Mouse (Mus musculus) heart, embryonic 12.5 days (tissue): Measurements from ENCODE around the gene Zap70. TPM values are rescaled to one million over a fixed set of nuclear protein-coding genes. Genes with fewer than 3 reads are reported as not detected.

Experiments
- ATAC-seq: fragments of 200-750 bp; cut with Nextera tagmentation; 2 replicates; pipeline ENCODE4 v1.8.0; 2017; ENCODE audit warnings: moderate TSS enrichment, moderate library complexity; ENCODE audit not compliant: insufficient number of reproducible peaks, low FRiP score
- H3K27ac ChIP-seq: fragments of 300-500 bp; sonication (generic); 2 replicates; pipeline ENCODE4 v1.5.1; 2016; ENCODE audit warnings: mild to moderate bottlenecking, moderate library complexity; ENCODE audit not compliant: poor library complexity, severe bottlenecking
- H3K27me3 ChIP-seq: fragments of 300-500 bp; sonication (generic); replicated peaks from 2 replicates; pipeline ENCODE4 v1.6.1; 2016; ENCODE audit warnings: mild to moderate bottlenecking, moderate library complexity
- H3K36me3 ChIP-seq: fragments of 300-500 bp; sonication (generic); 2 replicates; pipeline ENCODE4 v1.6.1; 2016; ENCODE audit warnings: mild to moderate bottlenecking, moderate library complexity
- H3K4me1 ChIP-seq: fragments of 300-500 bp; sonication (generic); replicated peaks from 2 replicates; pipeline ENCODE4 v1.6.1; 2016; ENCODE audit warnings: mild to moderate bottlenecking
- H3K4me2 ChIP-seq: fragments of 300-500 bp; sonication (generic); 2 replicates; pipeline ENCODE4 v1.6.1; 2016; ENCODE audit warnings: mild to moderate bottlenecking, moderate library complexity
- H3K4me3 ChIP-seq: fragments of 300-500 bp; sonication (generic); 2 replicates; pipeline ENCODE4 v1.5.1; 2016; ENCODE audit warnings: mild to moderate bottlenecking
- H3K9ac ChIP-seq: fragments of 300-500 bp; sonication (generic); 2 replicates; pipeline ENCODE4 v1.6.1; 2016; ENCODE audit warnings: mild to moderate bottlenecking, moderate library complexity
- H3K9me3 ChIP-seq: fragments of 300-500 bp; sonication (generic); replicated peaks from 2 replicates; pipeline ENCODE4 v1.6.1; 2016; ENCODE audit warnings: mild to moderate bottlenecking, moderate library complexity
- WGBS: fragments of 180-500 bp; shearing (Covaris S2); methylation state at CpG from one replicate; pipeline ENCODE4 v1.1.7; 2016; 5-methylcytosine and 5-hydroxymethylcytosine counted together
- polyA plus RNA-seq: library from polyadenylated mRNA; unstranded; fragments of >200 nt; fragmentation: Nextera tagmentation; extraction: Ambion mirVana; gene quantifications from 2 replicates; pipeline ENCODE4 v1.2.1, GENCODE M21; 2016

The Zap70 gene
- polyA plus RNA-seq, 1 experiment from 2014 or later, result 0.33 TPM

GRCm38 (mm10) chr1:36780793-36781192 is 19.2 kb downstream of the Zap70 start:
- WGBS, result 83% methylated on average over 13 of the region's 13 CpGs
- no peaks in the 10 kb centered on the region for H3K36me3 ChIP-seq
- no peak overlapping the region for H3K9ac ChIP-seq
- H3K4me1 ChIP-seq, result 0 out of 2 replicates have a peak, but pooled peaks cover 9% of the 10 kb centered on the region
- peaks cover 17% of the 10 kb centered on the region for H3K27me3 ChIP-seq
- 0 out of 2 replicates have a peak, but pooled peaks cover 2% of the 10 kb centered on the region for H3K9me3 ChIP-seq
- H3K4me3 ChIP-seq, result no peak overlapping the region
- no peak overlapping the region for H3K4me2 ChIP-seq
- no peak overlapping the region for H3K27ac ChIP-seq
- no peak for ATAC-seq

- H3K4me2 ChIP-seq, result no peak overlapping the region
- 72% methylated on average over 11 of the region's 11 CpGs for WGBS
- ATAC-seq, result no peak
Observed at GRCm38 (mm10) chr1:36782476-36782875, 20.9 kb downstream of the Zap70 start.

GRCm38 (mm10) chr1:36784365-36785134 is 23.0 kb downstream of the Zap70 start:
- peak overlapping the region; percentile 59 for H3K9ac ChIP-seq
- ATAC-seq, result peak; percentile 56; the same call in 1 of the 2 replicates
- peaks cover 17% of the 10 kb centered on the region for H3K27me3 ChIP-seq

More at GRCm38 (mm10) chr1:36782476-36782875, 20.9 kb downstream of the Zap70 start:
- Histone ChIP-seq H3K4me1 (0 out of 2 replicates have a peak, but pooled peaks cover 9% of the 10 kb centered on the region), H3K4me3 (no peak overlapping the region), H3K36me3 (no peaks in the 10 kb centered on the region), H3K9ac (no peak overlapping the region), H3K27ac (no peak overlapping the region), H3K9me3 (no peaks in the 10 kb centered on the region), H3K27me3 (peaks cover 17% of the 10 kb centered on the region)

GRCm38 (mm10) chr1:36785238-36785641 is 23.6 kb downstream of the Zap70 start:
- no peak overlapping the region for H3K27ac ChIP-seq
- no peaks in the 10 kb centered on the region for H3K36me3 ChIP-seq
- H3K9ac ChIP-seq, result peak overlapping the region; percentile 59
- no peaks in the 10 kb centered on the region for H3K9me3 ChIP-seq
- 2% methylated on average over 16 of the region's 16 CpGs for WGBS
- H3K4me1 ChIP-seq, result 0 out of 2 replicates have a peak, but pooled peaks cover 9% of the 10 kb centered on the region
- H3K4me2 ChIP-seq, result peak overlapping the region; percentile 83
- peak overlapping the region; percentile 48 for H3K4me3 ChIP-seq
- ATAC-seq, result no peak
- H3K27me3 ChIP-seq, result peaks cover 17% of the 10 kb centered on the region

More at GRCm38 (mm10) chr1:36784365-36785134, 23.0 kb downstream of the Zap70 start:
- H3K4me2 ChIP-seq, result peak overlapping the region; percentile 83
- no peak overlapping the region for H3K27ac ChIP-seq
- WGBS, result 4% methylated on average over 20 of the region's 20 CpGs
- 0 out of 2 replicates have a peak, but pooled peaks cover 9% of the 10 kb centered on the region for H3K4me1 ChIP-seq
- H3K4me3 ChIP-seq, result peak overlapping the region; percentile 48
- no peaks in the 10 kb centered on the region for H3K9me3 ChIP-seq
- H3K36me3 ChIP-seq, result no peaks in the 10 kb centered on the region

- no peak overlapping the region for H3K9ac ChIP-seq
- WGBS, result 91% methylated on average over 7 of the region's 7 CpGs
Observed at GRCm38 (mm10) chr1:36786377-36786776, 24.8 kb downstream of the Zap70 start.

GRCm38 (mm10) chr1:36789416-36789815 is 27.8 kb downstream of the Zap70 start:
- Histone ChIP-seq H3K4me1 (0 out of 2 replicates have a peak, but pooled peaks cover 9% of the 10 kb centered on the region), H3K4me3 (no peak overlapping the region), H3K4me2 (no peak overlapping the region), H3K9ac (no peak overlapping the region), H3K36me3 (peaks cover 37% of the 10 kb centered on the region), H3K27me3 (no peaks in the 10 kb centered on the region), H3K9me3 (no peaks in the 10 kb centered on the region), H3K27ac (no peak overlapping the region)
- 83% methylated on average over 8 of the region's 8 CpGs for WGBS
- ATAC-seq, result no peak

More at GRCm38 (mm10) chr1:36786377-36786776, 24.8 kb downstream of the Zap70 start:
- Histone ChIP-seq H3K4me2 (no peak overlapping the region), H3K4me3 (no peak overlapping the region), H3K4me1 (0 out of 2 replicates have a peak, but pooled peaks cover 9% of the 10 kb centered on the region), H3K27me3 (peaks cover 17% of the 10 kb centered on the region), H3K36me3 (peaks cover 9% of the 10 kb centered on the region; the same call in 1 of the 2 replicates), H3K27ac (no peak overlapping the region), H3K9me3 (no peaks in the 10 kb centered on the region)
- ATAC-seq, result no peak

- H3K4me1 ChIP-seq, result peaks cover 3% of the 10 kb centered on the region; the same call in 1 of the 2 replicates
- H3K9me3 ChIP-seq, result no peaks in the 10 kb centered on the region
- no peak overlapping the region for H3K4me2 ChIP-seq
- no peak overlapping the region for H3K27ac ChIP-seq
- H3K27me3 ChIP-seq, result no peaks in the 10 kb centered on the region
- WGBS, result 79% methylated on average over 7 of the region's 7 CpGs
- ATAC-seq, result no peak
- no peak overlapping the region for H3K9ac ChIP-seq
- H3K4me3 ChIP-seq, result no peak overlapping the region
- peaks cover 88% of the 10 kb centered on the region for H3K36me3 ChIP-seq
Observed at GRCm38 (mm10) chr1:36796711-36797110, 35.1 kb downstream of the Zap70 start.

- Histone ChIP-seq H3K27ac (no peak overlapping the region), H3K4me3 (no peak overlapping the region), H3K4me1 (peaks cover 3% of the 10 kb centered on the region; the same call in 1 of the 2 replicates), H3K4me2 (no peak overlapping the region), H3K9ac (no peak overlapping the region), H3K27me3 (no peaks in the 10 kb centered on the region), H3K9me3 (no peaks in the 10 kb centered on the region), H3K36me3 (peaks cover 89% of the 10 kb centered on the region)
- 88% methylated on average over 10 of the region's 10 CpGs for WGBS
- no peak for ATAC-seq
Observed at GRCm38 (mm10) chr1:36797481-36797880, 35.9 kb downstream of the Zap70 start.

- Histone ChIP-seq H3K9me3 (no peaks in the 10 kb centered on the region), H3K4me1 (peaks cover 3% of the 10 kb centered on the region; the same call in 1 of the 2 replicates), H3K4me3 (no peak overlapping the region), H3K36me3 (peaks cover 84% of the 10 kb centered on the region), H3K4me2 (no peak overlapping the region), H3K9ac (no peak overlapping the region), H3K27me3 (no peaks in the 10 kb centered on the region), H3K27ac (no peak overlapping the region)
- no peak for ATAC-seq
- WGBS, result 73% methylated on average over 3 of the region's 3 CpGs
Observed at GRCm38 (mm10) chr1:36800379-36801011, 38.9 kb downstream of the Zap70 start.

- Histone ChIP-seq H3K27me3 (no peaks in the 10 kb centered on the region), H3K4me3 (no peak overlapping the region), H3K27ac (no peak overlapping the region), H3K4me2 (no peak overlapping the region), H3K4me1 (peaks cover 3% of the 10 kb centered on the region; the same call in 1 of the 2 replicates), H3K9ac (no peak overlapping the region), H3K9me3 (no peaks in the 10 kb centered on the region), H3K36me3 (peaks cover 80% of the 10 kb centered on the region)
- ATAC-seq, result no peak
- WGBS, result 79% methylated on average over 9 of the region's 9 CpGs
Observed at GRCm38 (mm10) chr1:36804259-36804658, 42.7 kb downstream of the Zap70 start.

- peaks cover 3% of the 10 kb centered on the region; the same call in 1 of the 2 replicates for H3K4me1 ChIP-seq
- no peak overlapping the region for H3K27ac ChIP-seq
- ATAC-seq, result no peak
- peaks cover 79% of the 10 kb centered on the region for H3K36me3 ChIP-seq
- WGBS, result 94% methylated on average over 4 of the region's 4 CpGs
- H3K27me3 ChIP-seq, result no peaks in the 10 kb centered on the region
- no peaks in the 10 kb centered on the region for H3K9me3 ChIP-seq
- H3K4me2 ChIP-seq, result no peak overlapping the region
- H3K9ac ChIP-seq, result no peak overlapping the region
- no peak overlapping the region for H3K4me3 ChIP-seq
Observed at GRCm38 (mm10) chr1:36804833-36805232, 43.2 kb downstream of the Zap70 start.
